Mouse (Mus musculus): ENCODE measurements around the gene Myo15b.

DNA sequence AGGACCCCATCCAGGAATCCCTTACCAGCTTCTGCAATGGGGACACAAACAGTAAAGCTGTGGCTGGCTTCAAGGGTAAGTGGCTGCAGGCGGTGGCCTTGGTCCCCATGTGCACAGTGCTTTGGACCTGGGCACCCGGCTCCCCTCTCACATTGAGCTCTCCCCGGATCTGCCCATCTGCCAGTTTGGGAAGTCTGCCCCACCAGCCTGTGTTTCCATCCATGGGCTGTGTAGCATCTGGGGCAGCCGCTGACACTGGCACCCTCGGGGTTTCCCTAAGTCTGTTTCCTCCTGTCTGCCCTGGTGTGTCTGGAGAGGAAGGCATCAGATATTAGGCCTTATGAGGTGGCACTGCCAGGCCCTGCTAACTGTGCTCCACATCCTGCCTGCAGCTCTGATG is 29.8 kb downstream of the Myo15b start:
- no peak for TF ChIP-seq GATA1 (IDR thresholded peaks at IDR 0.05; ENCODE audit: low read length)
- no peak for TF ChIP-seq TAL1 (IDR thresholded peaks at IDR 0.05; ENCODE audit: low read length)

Measured in erythroblast, embryonic 14.5 days (primary cell).